Mouse (Mus musculus) liver, embryonic 12.5 days (tissue): ENCODE measurements at regions not wholly inside any gene's neighbourhood (a gene's known extent, or its start where the extent isn't known, plus 50 kb on each side); places are given as distances from the start of the nearest gene placed in this dataset.

Source experiments
- ATAC-seq: fragments of 200-750 bp; cut with Nextera tagmentation; 2 replicates; pipeline ENCODE4 v1.8.0; 2017; ENCODE audit warnings: moderate number of reproducible peaks, mild to moderate bottlenecking, moderate library complexity
- H3K27ac ChIP-seq: fragments of 300-500 bp; sonication (generic); 2 replicates; pipeline ENCODE4 v1.5.1; 2016; ENCODE audit warnings: mild to moderate bottlenecking
- H3K27me3 ChIP-seq: fragments of 300-500 bp; sonication (generic); replicated peaks from 2 replicates; pipeline ENCODE4 v1.6.1; 2016; ENCODE audit warnings: mild to moderate bottlenecking, moderate library complexity
- H3K36me3 ChIP-seq: fragments of 300-500 bp; sonication (generic); 2 replicates; pipeline ENCODE4 v1.6.1; 2016; ENCODE audit warnings: mild to moderate bottlenecking, moderate library complexity
- H3K4me1 ChIP-seq: fragments of 300-500 bp; sonication (generic); 2 replicates; pipeline ENCODE4 v1.6.1; 2016
- H3K4me2 ChIP-seq: fragments of 300-500 bp; sonication (generic); 2 replicates; pipeline ENCODE4 v1.6.1; 2016; ENCODE audit warnings: mild to moderate bottlenecking, moderate library complexity
- H3K4me3 ChIP-seq: fragments of 300-500 bp; sonication (generic); 2 replicates; pipeline ENCODE4 v1.5.1; 2016; ENCODE audit warnings: mild to moderate bottlenecking, moderate library complexity
- H3K9ac ChIP-seq: fragments of 300-500 bp; sonication (generic); 2 replicates; pipeline ENCODE4 v1.6.1; 2016; ENCODE audit warnings: mild to moderate bottlenecking, moderate library complexity
- H3K9me3 ChIP-seq: fragments of 300-500 bp; sonication (generic); replicated peaks from 2 replicates; pipeline ENCODE4 v1.6.1; 2016; ENCODE audit warnings: mild to moderate bottlenecking, moderate library complexity
- WGBS: fragments of 180-500 bp; shearing (Covaris S2); methylation state at CpG from one replicate; pipeline ENCODE4 v1.1.7; 2016; ENCODE audit not compliant: insufficient replicate concordance; 5-methylcytosine and 5-hydroxymethylcytosine counted together

DNA sequence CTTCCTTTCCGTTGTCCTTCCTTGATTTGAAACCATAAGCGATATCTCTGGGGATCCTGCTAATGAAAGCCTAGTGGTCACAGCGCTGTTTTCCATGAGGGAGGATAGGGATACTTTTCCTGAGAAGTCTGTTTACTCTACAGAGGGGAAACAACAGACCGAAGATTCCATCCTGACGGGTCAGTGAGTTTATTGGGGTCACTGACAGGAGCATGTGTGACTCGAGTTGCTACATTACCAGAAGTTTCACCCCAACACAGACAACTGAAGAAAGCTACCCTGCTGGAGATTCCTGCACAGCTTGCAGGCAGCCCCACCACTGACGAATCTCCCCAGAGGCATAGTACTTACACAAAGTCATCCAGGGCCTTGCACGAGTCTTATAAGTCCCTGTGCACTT is 291.0 kb downstream of the Irs2 start:
- Histone ChIP-seq H3K27me3 (peaks cover 5% of the 10 kb centered on the region; the same call in 1 of the 2 replicates), H3K27ac (no peak overlapping the region)
- no peak for ATAC-seq

DNA sequence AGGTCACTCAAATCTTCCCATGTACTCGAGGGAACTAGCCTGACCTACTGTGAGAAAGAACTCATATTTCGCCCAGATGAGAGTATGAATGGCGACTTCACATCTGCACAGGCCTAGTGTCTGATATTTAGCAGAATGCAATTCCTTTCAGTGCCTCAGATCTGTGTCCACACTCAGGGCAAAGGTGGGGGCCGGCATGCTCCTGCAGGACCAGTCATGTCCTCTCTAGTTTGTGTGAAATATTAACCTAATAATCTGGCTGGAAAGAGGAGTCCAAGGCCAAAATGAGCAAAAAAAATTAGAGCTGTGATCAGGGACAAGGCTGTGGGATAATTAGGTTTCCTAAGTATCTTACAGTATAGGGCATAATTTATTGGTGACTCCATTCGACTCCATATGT is 292.1 kb downstream of the Irs2 start:
- H3K27ac ChIP-seq: no peak overlapping the region
- no peak overlapping the region for H3K9ac ChIP-seq
- H3K9me3 ChIP-seq: no peaks in the 10 kb centered on the region
- peaks cover 5% of the 10 kb centered on the region; the same call in 1 of the 2 replicates for H3K27me3 ChIP-seq
- no peak overlapping the region for H3K4me3 ChIP-seq
- no peaks in the 10 kb centered on the region for H3K36me3 ChIP-seq
- H3K4me1 ChIP-seq: 0 out of 2 replicates have a peak, but pooled peaks cover 2% of the 10 kb centered on the region
- WGBS: 57% methylated on average over 5 of the region's 5 CpGs
- H3K4me2 ChIP-seq: no peak overlapping the region
- no peak for ATAC-seq

More for the DNA sequence above, 291.0 kb downstream of the Irs2 start:
- no peak overlapping the region for H3K4me2 ChIP-seq
- H3K36me3 ChIP-seq: no peaks in the 10 kb centered on the region
- no peaks in the 10 kb centered on the region for H3K9me3 ChIP-seq
- 0 out of 2 replicates have a peak, but pooled peaks cover 2% of the 10 kb centered on the region for H3K4me1 ChIP-seq
- WGBS: 59% methylated on average over 8 of the region's 8 CpGs
- no peak overlapping the region for H3K9ac ChIP-seq
- H3K4me3 ChIP-seq: no peak overlapping the region

DNA sequence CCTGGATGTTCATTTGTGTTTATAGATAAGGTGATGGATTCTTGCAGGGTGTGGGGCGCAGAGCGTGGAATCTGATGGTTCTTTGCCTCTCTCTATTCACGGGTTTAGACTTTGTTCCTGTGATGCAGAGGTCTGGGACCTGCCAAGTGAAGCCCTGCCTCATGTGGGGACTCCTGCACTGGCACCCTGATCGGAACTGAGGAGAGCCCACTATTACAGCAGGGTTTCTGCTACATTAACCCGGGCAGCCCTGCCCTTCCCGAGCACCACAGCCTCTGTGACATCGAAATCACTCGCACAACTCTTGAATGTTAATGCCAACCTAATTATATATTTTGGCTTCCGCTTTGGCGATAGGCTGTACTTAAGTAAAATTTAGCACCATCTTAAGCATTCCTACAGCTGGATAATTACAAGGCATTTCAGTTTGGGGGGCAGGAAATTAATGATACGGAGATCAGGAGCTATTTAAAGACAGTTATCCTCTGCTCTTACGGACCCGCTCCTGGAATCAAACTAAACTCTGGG is 294.7 kb downstream of the Irs2 start:
- Histone ChIP-seq H3K9me3 (no peaks in the 10 kb centered on the region), H3K27ac (no peak overlapping the region), H3K4me1 (no peaks in the 10 kb centered on the region), H3K9ac (no peak overlapping the region), H3K27me3 (peaks cover 6% of the 10 kb centered on the region; the same call in 1 of the 2 replicates), H3K4me2 (no peak overlapping the region), H3K4me3 (no peak overlapping the region), H3K36me3 (no peaks in the 10 kb centered on the region)
- 72% methylated on average over 13 of the region's 13 CpGs for WGBS
- no peak for ATAC-seq

DNA sequence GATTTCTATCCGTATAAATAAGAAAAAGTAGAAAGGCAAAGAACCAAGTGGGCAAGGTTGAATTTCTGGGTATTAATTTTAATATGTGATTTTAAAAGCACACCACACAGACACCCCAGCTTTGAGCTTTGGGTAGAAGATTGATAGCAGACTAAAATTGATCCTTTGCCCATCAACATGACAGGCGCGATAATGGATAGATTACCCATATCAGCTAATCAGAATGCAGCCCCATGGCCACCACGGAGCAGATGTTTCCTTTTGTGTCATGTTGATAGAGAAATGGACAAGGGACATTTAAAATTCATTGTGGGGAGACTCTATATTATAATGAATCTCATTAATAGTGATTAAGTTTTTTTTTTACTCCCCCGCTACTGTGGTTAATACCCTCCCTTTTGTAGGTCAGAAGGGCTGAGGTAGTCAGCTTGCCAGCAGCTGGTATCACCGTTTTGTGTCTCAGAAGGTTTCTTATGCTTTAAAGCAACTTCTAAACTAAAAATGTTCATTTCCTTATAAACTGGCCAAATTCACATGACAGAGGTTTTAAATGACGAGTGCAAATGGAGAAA is 296.1 kb downstream of the Irs2 start:
- no peak overlapping the region for H3K27ac ChIP-seq
- H3K27me3 ChIP-seq: peaks cover 6% of the 10 kb centered on the region; the same call in 1 of the 2 replicates
- no peaks in the 10 kb centered on the region for H3K36me3 ChIP-seq
- no peak overlapping the region for H3K4me2 ChIP-seq
- H3K9me3 ChIP-seq: no peaks in the 10 kb centered on the region
- ATAC-seq: no peak
- no peaks in the 10 kb centered on the region for H3K4me1 ChIP-seq
- WGBS: 59% methylated on average over 7 of the region's 7 CpGs
- H3K4me3 ChIP-seq: no peak overlapping the region
- no peak overlapping the region for H3K9ac ChIP-seq

DNA sequence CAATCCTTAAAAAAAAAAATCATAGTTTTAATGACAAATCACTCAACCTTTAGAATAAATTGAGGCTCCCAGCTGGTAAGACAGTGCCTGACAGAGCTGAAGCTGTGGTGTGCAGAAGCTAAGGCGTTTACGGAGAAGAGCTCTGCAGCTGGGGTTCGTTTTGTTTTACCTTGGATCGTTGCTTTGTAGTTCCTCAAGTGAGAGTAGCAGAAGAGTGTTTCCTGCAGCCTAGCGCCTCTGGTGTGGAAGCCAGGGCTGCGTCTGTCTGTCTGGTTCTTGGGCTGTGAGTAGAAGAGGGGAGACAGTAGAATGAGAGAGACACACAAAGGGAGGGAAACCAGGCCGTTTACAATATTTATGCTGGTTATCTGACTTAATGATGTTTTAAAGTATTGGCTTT is 296.8 kb downstream of the Irs2 start:
- H3K27me3 ChIP-seq: 0 out of 2 replicates have a peak, but pooled peaks cover 7% of the 10 kb centered on the region
- no peaks in the 10 kb centered on the region for H3K36me3 ChIP-seq
- no peak for ATAC-seq
- H3K4me1 ChIP-seq: no peaks in the 10 kb centered on the region
- no peak overlapping the region for H3K4me2 ChIP-seq
- no peak overlapping the region for H3K27ac ChIP-seq
- no peak overlapping the region for H3K4me3 ChIP-seq
- no peaks in the 10 kb centered on the region for H3K9me3 ChIP-seq
- 53% methylated on average over 7 of the region's 7 CpGs for WGBS
- H3K9ac ChIP-seq: no peak overlapping the region

DNA sequence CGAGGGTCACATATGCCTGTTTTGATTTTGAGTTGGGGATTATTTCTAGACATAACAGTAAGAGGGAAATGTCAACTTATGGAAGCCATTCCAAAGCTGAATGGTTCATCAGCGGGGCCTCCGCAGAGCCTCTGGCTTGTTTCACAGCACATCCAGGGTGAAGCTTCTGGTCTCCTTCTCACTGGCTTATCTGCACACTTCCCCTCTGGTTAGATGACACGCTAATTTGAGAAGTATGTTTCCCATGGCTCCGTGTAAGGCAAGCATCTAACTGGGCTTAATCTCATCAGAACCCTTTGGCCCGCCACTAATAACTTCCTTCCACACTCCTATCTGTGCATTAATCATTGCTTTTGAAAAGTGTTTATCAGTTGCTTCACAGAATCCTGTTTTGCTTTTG is 299.7 kb downstream of the Irs2 start:
- Histone ChIP-seq H3K4me2 (no peak overlapping the region), H3K4me1 (no peaks in the 10 kb centered on the region)
- WGBS: 39% methylated on average over 6 of the region's 6 CpGs

DNA sequence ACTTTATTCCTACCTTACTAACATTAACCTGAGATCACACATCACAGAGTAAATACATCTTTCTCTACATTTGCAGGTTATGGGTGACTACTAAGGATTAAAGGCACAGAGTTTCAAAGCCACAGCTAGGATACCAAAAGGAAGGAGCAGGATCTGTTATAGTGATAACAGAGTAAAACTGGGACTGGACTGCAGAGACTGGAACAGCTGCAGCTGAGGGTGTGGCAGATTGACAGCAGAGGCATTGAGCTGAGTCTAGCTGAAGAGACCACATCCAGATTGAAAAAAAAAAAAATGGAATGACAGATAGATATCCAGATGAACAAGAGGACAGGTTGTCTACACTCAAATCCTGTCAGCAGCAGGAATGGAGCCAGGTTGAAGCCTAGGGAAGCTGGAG is 301.1 kb downstream of the Irs2 start:
- Histone ChIP-seq H3K9ac (no peak overlapping the region), H3K27ac (no peak overlapping the region)
- no peak for ATAC-seq

More for the DNA sequence above, 299.7 kb downstream of the Irs2 start:
- Histone ChIP-seq H3K27me3 (0 out of 2 replicates have a peak, but pooled peaks cover 7% of the 10 kb centered on the region), H3K9ac (no peak overlapping the region), H3K9me3 (no peaks in the 10 kb centered on the region), H3K36me3 (no peaks in the 10 kb centered on the region), H3K4me3 (no peak overlapping the region), H3K27ac (no peak overlapping the region)
- no peak for ATAC-seq

DNA sequence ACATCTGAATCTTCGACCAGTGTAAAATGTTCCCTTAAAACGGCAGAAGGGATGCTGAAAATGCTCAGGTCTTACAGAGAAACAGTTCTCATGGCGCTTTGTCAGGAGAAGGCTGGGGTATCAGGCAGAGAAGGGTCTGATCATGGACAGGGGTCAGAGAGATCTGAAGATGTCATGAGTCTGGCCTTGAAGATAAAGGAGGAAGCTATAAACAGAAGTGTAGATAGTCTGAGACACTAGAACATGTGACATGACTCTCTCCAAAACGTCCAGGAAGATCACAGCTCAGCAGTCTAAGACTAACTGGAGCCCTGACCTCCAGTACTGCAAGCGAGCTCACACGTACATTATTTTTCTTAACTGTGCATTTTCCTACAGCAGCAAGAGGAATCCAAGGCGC is 302.3 kb downstream of the Irs2 start:
- ATAC-seq: no peak
- peaks cover 7% of the 10 kb centered on the region; the same call in 1 of the 2 replicates for H3K27me3 ChIP-seq
- H3K4me3 ChIP-seq: no peak overlapping the region
- H3K36me3 ChIP-seq: no peaks in the 10 kb centered on the region
- H3K4me2 ChIP-seq: no peak overlapping the region
- H3K27ac ChIP-seq: no peak overlapping the region
- H3K4me1 ChIP-seq: no peaks in the 10 kb centered on the region
- H3K9ac ChIP-seq: no peak overlapping the region
- 40% methylated on average over 7 of the region's 7 CpGs for WGBS
- H3K9me3 ChIP-seq: no peaks in the 10 kb centered on the region

More for the DNA sequence above, 301.1 kb downstream of the Irs2 start:
- Histone ChIP-seq H3K4me1 (no peaks in the 10 kb centered on the region), H3K4me3 (no peak overlapping the region), H3K36me3 (no peaks in the 10 kb centered on the region), H3K4me2 (no peak overlapping the region), H3K27me3 (peaks cover 7% of the 10 kb centered on the region; the same call in 1 of the 2 replicates), H3K9me3 (no peaks in the 10 kb centered on the region)

DNA sequence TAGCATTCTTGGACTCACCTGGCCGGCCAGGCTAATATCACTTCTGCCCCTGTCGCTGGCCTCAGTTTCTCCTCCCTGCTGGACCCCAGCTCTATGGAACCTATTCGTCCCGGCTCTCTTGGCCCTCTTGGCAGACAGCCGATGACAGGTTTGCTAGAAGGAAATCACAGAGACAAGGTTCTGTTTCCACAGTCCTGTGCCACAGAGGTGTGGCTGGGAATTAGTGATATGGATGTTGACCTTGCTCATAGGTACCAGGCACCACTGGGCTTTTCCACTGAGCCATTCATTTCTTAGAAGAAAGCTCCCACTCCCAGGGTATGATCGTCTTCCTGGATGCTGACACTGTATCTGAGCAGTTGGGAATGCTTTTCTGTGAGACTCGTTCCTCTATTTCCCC is 305.5 kb downstream of the Irs2 start:
- no peak overlapping the region for H3K27ac ChIP-seq
- H3K27me3 ChIP-seq: peaks cover 3% of the 10 kb centered on the region; the same call in 1 of the 2 replicates
- ATAC-seq: no peak
- no peaks in the 10 kb centered on the region for H3K9me3 ChIP-seq
- H3K4me1 ChIP-seq: no peaks in the 10 kb centered on the region
- no peak overlapping the region for H3K4me3 ChIP-seq
- 75% methylated on average over 7 of the region's 7 CpGs for WGBS
- H3K4me2 ChIP-seq: no peak overlapping the region
- no peak overlapping the region for H3K9ac ChIP-seq
- H3K36me3 ChIP-seq: no peaks in the 10 kb centered on the region

DNA sequence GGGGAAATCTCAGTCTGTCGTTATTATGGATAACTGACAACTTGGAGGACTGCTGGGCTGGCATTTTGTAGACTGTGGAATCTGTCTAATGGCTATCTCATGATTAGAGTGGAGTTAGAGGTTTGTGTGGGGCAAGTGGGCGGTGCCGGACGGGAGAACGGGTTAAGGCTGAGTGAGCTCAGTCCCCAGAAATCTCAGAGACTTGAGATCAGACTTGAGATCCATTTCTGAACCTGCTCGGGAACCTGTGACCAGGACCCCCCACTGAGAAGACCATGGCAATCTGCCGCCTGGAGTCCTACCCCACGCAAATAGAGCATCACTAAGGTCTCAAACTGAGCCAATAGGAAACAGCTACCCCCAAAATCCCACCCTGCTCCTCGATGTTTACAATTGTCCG is 306.0 kb downstream of the Irs2 start:
- no peak overlapping the region for H3K27ac ChIP-seq
- no peaks in the 10 kb centered on the region for H3K36me3 ChIP-seq
- no peaks in the 10 kb centered on the region for H3K4me1 ChIP-seq
- no peak overlapping the region for H3K4me3 ChIP-seq
- no peaks in the 10 kb centered on the region for H3K9me3 ChIP-seq
- H3K4me2 ChIP-seq: no peak overlapping the region
- no peak overlapping the region for H3K9ac ChIP-seq
- 67% methylated on average over 10 of the region's 10 CpGs for WGBS
- H3K27me3 ChIP-seq: peaks cover under 1% of the 10 kb centered on the region; the same call in 1 of the 2 replicates
- no peak for ATAC-seq

DNA sequence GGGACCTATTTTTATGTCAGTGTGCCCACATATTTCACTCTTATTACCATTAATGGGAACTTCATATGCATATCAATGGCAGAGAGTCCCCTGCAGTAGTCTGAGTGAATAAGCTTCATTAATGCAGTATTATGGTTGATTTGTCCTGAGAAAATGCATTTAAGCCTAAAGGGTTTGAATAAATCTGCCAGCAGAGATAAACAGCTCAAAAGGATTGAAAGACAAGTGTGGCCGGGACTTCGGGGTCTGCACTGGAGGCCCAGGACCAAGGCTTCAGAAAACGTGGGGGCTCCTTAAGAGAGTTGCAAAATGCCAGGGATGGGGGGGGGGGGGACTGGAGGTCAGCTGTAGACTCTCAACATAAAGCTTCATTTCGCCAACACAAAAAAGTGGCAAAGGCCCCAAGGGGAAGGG is 306.6 kb downstream of the Irs2 start:
- no peaks in the 10 kb centered on the region for H3K36me3 ChIP-seq
- no peak overlapping the region for H3K27ac ChIP-seq
- whole genome bisulfite sequencing: 64% methylated on average over 4 of the region's 4 CpGs
- H3K4me2 ChIP-seq: no peak overlapping the region
- no peaks in the 10 kb centered on the region for H3K9me3 ChIP-seq
- H3K9ac ChIP-seq: no peak overlapping the region
- ATAC-seq: no peak
- no peak overlapping the region for H3K4me3 ChIP-seq
- no peaks in the 10 kb centered on the region; the same call in 1 of the 2 replicates for H3K27me3 ChIP-seq
- no peaks in the 10 kb centered on the region for H3K4me1 ChIP-seq

DNA sequence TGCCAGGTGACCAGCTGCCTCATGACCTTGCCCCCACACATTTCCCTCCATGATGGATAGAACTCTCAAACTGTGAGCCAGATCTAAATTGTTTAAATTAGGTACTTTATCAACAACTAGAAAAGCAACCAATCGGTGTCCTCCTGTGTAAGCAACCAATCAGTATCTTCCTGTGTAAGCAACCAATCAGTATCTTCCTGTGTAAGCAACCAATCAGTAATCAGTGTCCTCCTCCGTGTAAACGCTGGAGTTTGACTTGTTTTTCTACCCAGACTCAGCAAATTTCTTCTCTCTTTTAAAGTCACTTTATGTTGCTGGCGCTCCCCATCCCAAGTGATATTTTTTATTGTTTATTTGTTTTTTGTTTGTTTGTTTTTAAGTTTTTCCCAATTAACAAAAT is 307.0 kb downstream of the Irs2 start:
- no peaks in the 10 kb centered on the region; the same call in 1 of the 2 replicates for H3K27me3 ChIP-seq
- H3K4me3 ChIP-seq: no peak overlapping the region
- H3K9me3 ChIP-seq: no peaks in the 10 kb centered on the region
- H3K9ac ChIP-seq: no peak overlapping the region
- no peaks in the 10 kb centered on the region for H3K4me1 ChIP-seq
- no peak overlapping the region for H3K4me2 ChIP-seq
- no peaks in the 10 kb centered on the region for H3K36me3 ChIP-seq
- ATAC-seq: no peak
- no peak overlapping the region for H3K27ac ChIP-seq
- 54% methylated on average over 4 of the region's 4 CpGs for WGBS

DNA sequence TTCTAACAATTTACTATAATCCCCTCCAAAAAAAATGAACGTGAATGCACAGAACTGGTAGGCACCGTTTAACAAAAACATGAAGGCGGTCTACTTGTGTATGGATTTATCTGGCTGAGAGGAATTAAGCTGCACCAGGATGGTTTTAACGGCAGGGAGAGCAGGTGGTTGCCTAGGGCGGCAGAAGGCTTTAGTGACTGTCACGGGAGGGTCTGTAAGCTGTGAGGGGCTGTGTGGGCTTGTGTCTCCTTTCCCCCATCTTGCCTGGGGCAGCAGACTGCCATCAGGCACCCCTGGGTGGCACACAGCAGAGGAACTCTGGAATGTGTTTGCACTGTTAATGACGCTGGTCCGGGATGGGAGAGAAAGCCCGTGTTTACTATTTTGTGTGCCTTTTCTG is 308.6 kb downstream of the Irs2 start:
- 74% methylated on average over 9 of the region's 9 CpGs for WGBS
- H3K9me3 ChIP-seq: no peaks in the 10 kb centered on the region
- no peak overlapping the region for H3K9ac ChIP-seq
- ATAC-seq: no peak
- no peak overlapping the region for H3K27ac ChIP-seq
- no peaks in the 10 kb centered on the region for H3K4me1 ChIP-seq
- no peak overlapping the region for H3K4me2 ChIP-seq
- H3K4me3 ChIP-seq: no peak overlapping the region
- H3K27me3 ChIP-seq: no peaks in the 10 kb centered on the region; the same call in 1 of the 2 replicates
- H3K36me3 ChIP-seq: no peaks in the 10 kb centered on the region
